Mouse (Mus musculus) midbrain, postnatal 0 days (tissue): Measurements from ENCODE around the gene Irak3. TPM values are rescaled to one million over a fixed set of nuclear protein-coding genes. Genes with fewer than 3 reads are reported as not detected.

ENCODE experiments used
- ATAC-seq: fragments of 200-750 bp; cut with Nextera tagmentation; 2 replicates; pipeline ENCODE4 v1.8.0; 2017; ENCODE audit warnings: moderate number of reproducible peaks, mild to moderate bottlenecking, moderate TSS enrichment, moderate library complexity; ENCODE audit not compliant: low FRiP score
- DNase-seq: peaks from one replicate; pipeline ENCODE4 v3.0.0-alpha.2; 2015; ENCODE audit warnings: low spot score
- H3K27ac ChIP-seq: fragments of 300-500 bp; sonication (generic); 2 replicates; pipeline ENCODE4 v1.5.1; 2014; ENCODE audit warnings: low read depth, mild to moderate bottlenecking, low read length, mixed read lengths
- H3K27me3 ChIP-seq: fragments of 300-500 bp; sonication (generic); 2 replicates; pipeline ENCODE4 v1.6.1; 2014; ENCODE audit warnings: low read length, control low read depth, mixed read lengths; ENCODE audit not compliant: insufficient read depth
- H3K36me3 ChIP-seq: fragments of 300-500 bp; sonication (generic); 2 replicates; pipeline ENCODE4 v1.6.1; 2014; ENCODE audit warnings: low read length, control low read depth, mixed read lengths; ENCODE audit not compliant: insufficient read depth
- H3K4me1 ChIP-seq: fragments of 300-500 bp; sonication (generic); 2 replicates; pipeline ENCODE4 v1.6.1; 2014; ENCODE audit warnings: mild to moderate bottlenecking, control low read depth, antibody characterized with exemption, low read length, mixed read lengths; ENCODE audit not compliant: insufficient read depth
- H3K4me2 ChIP-seq: fragments of 300-500 bp; sonication (generic); 2 replicates; pipeline ENCODE4 v1.6.1; 2014; ENCODE audit warnings: low read depth, mild to moderate bottlenecking, low read length, mixed read lengths; ENCODE audit not compliant: poor library complexity, severe bottlenecking
- H3K4me3 ChIP-seq: fragments of 300-500 bp; sonication (generic); 2 replicates; pipeline ENCODE4 v1.5.1; 2014; ENCODE audit warnings: low read depth, mild to moderate bottlenecking, low read length, moderate library complexity
- H3K9ac ChIP-seq: fragments of 300-500 bp; sonication (generic); replicated peaks from 2 replicates; pipeline ENCODE4 v1.6.1; 2014; ENCODE audit warnings: mild to moderate bottlenecking, low read length, moderate library complexity, mixed read lengths; ENCODE audit not compliant: poor library complexity, severe bottlenecking
- H3K9me3 ChIP-seq: fragments of 300-500 bp; sonication (generic); 2 replicates; pipeline ENCODE4 v1.6.1; 2016; ENCODE audit warnings: low read length, control low read depth
- CTCF ChIP-seq: IDR thresholded peaks from 2 replicates; pipeline ENCODE4 v1.5.1; 2016; ENCODE audit warnings: antibody characterized with exemption, mild to moderate bottlenecking
- WGBS: fragments of 180-500 bp; shearing (Covaris S2); extraction: QIAGEN DNeasy Blood & Tissue Kit; methylation state at CpG from one replicate; pipeline ENCODE4 v1.1.7; 2014; 5-methylcytosine and 5-hydroxymethylcytosine counted together
- polyA plus RNA-seq: library from polyadenylated mRNA; unstranded; fragments of >200 nt; fragmentation: Nextera tagmentation; extraction: Ambion mirVana; gene quantifications from 2 replicates; pipeline ENCODE4 v1.2.1, GENCODE M21; 2015
- total RNA-seq: library from RNA; depleted of rRNA; stranded (reverse); fragments of >200 nt; gene quantifications from 2 replicates; pipeline ENCODE4 v1.2.3, GENCODE M21; 2014

The Irak3 gene
- total and polyA plus RNA-seq, 2 experiments from 2014 or later, result 0.19 to 0.60 TPM

- ATAC-seq (no peak), DNase-seq (no peak)
- H3K27ac ChIP-seq, result no peak overlapping the region
- no peak overlapping the region for H3K9ac ChIP-seq
- no peaks in the 10 kb centered on the region for H3K4me1 ChIP-seq
- no peak overlapping the region for H3K4me3 ChIP-seq
- H3K36me3 ChIP-seq, result no peaks in the 10 kb centered on the region
- H3K9me3 ChIP-seq, result no peaks in the 10 kb centered on the region
- no peak for TF ChIP-seq CTCF
- 75% methylated on average over 2 of the region's 2 CpGs for WGBS
- H3K4me2 ChIP-seq, result no peak overlapping the region
- no peaks in the 10 kb centered on the region for H3K27me3 ChIP-seq
Observed at GRCm38 (mm10) chr10:120188513-120188912, 13.4 kb downstream of the Irak3 start.

- DNase-seq (no peak), ATAC-seq (no peak)
- H3K27ac ChIP-seq, result no peak overlapping the region
- H3K9me3 ChIP-seq, result no peaks in the 10 kb centered on the region
- H3K4me3 ChIP-seq, result no peak overlapping the region
- no peak overlapping the region for H3K4me2 ChIP-seq
- WGBS, result 93% methylated on average over 2 of the region's 2 CpGs
- no peak overlapping the region for H3K9ac ChIP-seq
- H3K36me3 ChIP-seq, result no peaks in the 10 kb centered on the region
- no peaks in the 10 kb centered on the region for H3K27me3 ChIP-seq
- no peak for TF ChIP-seq CTCF
- no peaks in the 10 kb centered on the region for H3K4me1 ChIP-seq
Observed at GRCm38 (mm10) chr10:120183342-120183741, 18.6 kb downstream of the Irak3 start.

- no peak for DNase-seq
- Histone ChIP-seq H3K4me2 (no peak overlapping the region), H3K4me1 (no peaks in the 10 kb centered on the region), H3K27me3 (no peaks in the 10 kb centered on the region), H3K36me3 (no peaks in the 10 kb centered on the region), H3K9me3 (no peaks in the 10 kb centered on the region), H3K9ac (no peak overlapping the region), H3K27ac (no peak overlapping the region), H3K4me3 (no peak overlapping the region)
- peak; percentile 24; the same call in 1 of the 2 replicates for TF ChIP-seq CTCF
- WGBS, result 95% methylated on average over 1 of the region's 1 CpGs
- no peak for ATAC-seq
Observed at GRCm38 (mm10) chr10:120182887-120183286, 19.0 kb downstream of the Irak3 start.

GRCm38 (mm10) chr10:120174192-120174705 lies 27.7 kb downstream of the Irak3 start:
- no peak overlapping the region for H3K27ac ChIP-seq
- ATAC-seq (no peak), DNase-seq (no peak)
- WGBS, result 90% methylated on average over 15 of the region's 15 CpGs
- H3K27me3 ChIP-seq, result no peaks in the 10 kb centered on the region
- TF ChIP-seq CTCF, result no peak
- no peaks in the 10 kb centered on the region for H3K36me3 ChIP-seq
- H3K9me3 ChIP-seq, result no peaks in the 10 kb centered on the region
- H3K4me3 ChIP-seq, result no peak overlapping the region
- no peak overlapping the region for H3K9ac ChIP-seq
- H3K4me2 ChIP-seq, result no peak overlapping the region
- no peaks in the 10 kb centered on the region for H3K4me1 ChIP-seq

- WGBS, result 11% methylated on average over 5 of the region's 5 CpGs
- no peak overlapping the region for H3K27ac ChIP-seq
- no peaks in the 10 kb centered on the region for H3K9me3 ChIP-seq
- ATAC-seq (no peak), DNase-seq (no peak)
- no peak overlapping the region for H3K4me2 ChIP-seq
- H3K9ac ChIP-seq, result no peak overlapping the region
- H3K36me3 ChIP-seq, result no peaks in the 10 kb centered on the region
- H3K4me3 ChIP-seq, result no peak overlapping the region
- H3K4me1 ChIP-seq, result no peaks in the 10 kb centered on the region
- H3K27me3 ChIP-seq, result no peaks in the 10 kb centered on the region
- no peak for TF ChIP-seq CTCF
Observed at GRCm38 (mm10) chr10:120171340-120171739, 30.6 kb downstream of the Irak3 start.

GRCm38 (mm10) chr10:120170277-120170676 lies 31.7 kb downstream of the Irak3 start:
- WGBS, result 66% methylated on average over 4 of the region's 4 CpGs

More at GRCm38 (mm10) chr10:120170277-120170676, 31.7 kb downstream of the Irak3 start:
- Histone ChIP-seq H3K27me3 (no peaks in the 10 kb centered on the region), H3K9me3 (no peaks in the 10 kb centered on the region), H3K36me3 (no peaks in the 10 kb centered on the region), H3K9ac (no peak overlapping the region), H3K4me3 (no peak overlapping the region), H3K27ac (no peak overlapping the region), H3K4me1 (no peaks in the 10 kb centered on the region), H3K4me2 (no peak overlapping the region)
- no peak for DNase-seq
- no peak for TF ChIP-seq CTCF
- no peak for ATAC-seq
